Mouse (Mus musculus) E14TG2a.4 (cell line): ENCODE results near the gene Gpc6.

Experiments
- CTCF ChIP-seq: conservative IDR thresholded peaks from 2 replicates; pipeline ENCODE4 v1.5.1; 2014; ENCODE audit warnings: low read length
- POU5F1 ChIP-seq: IDR thresholded peaks from 2 replicates; pipeline ENCODE4 v1.6.1; 2014; ENCODE audit warnings: low read length, borderline replicate concordance

DNA sequence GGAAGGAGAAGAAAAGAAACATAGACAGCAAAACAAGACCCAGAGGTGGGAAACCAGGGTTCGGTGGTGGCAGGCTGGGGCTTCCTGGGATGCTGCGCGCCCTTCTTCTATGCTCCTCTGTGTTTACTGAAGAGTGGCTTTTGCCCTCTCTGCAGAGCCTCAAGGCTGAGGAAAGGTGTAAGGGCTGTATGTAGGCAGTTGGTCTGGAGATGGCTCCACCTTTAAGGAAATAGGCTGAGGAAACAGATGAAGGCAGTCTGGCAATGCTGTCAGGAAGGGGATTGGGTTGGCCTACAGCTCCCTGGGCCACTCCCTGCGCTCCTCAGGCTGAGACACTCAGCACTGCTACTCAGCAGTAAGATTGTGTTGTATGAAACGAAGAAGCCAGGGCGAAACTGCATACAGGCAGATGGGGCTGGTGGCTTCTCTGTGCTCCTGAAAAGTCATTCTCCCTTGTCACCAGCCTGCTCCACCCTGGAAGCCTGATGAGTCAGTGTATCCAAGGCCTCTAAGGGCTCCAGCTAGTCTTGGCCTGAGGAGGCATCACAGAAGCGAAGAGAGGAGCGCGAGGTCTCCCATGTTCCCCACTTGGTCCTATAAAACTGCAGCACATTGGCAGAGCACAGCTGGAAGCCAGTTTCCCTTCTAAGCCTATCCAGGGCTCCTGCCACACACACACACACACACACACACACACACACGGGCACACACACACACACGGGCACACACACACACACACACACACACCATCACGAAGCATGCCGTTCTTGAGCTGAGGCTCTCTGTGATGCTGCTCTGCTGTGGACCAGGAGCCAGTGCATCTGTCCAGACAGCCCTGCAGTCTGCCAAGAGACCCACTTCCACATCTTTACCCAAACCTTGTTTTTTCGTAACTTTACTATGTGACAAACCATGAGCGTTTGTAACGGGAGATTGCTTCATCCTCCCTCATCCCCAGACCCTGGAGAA is 1006.0 kb downstream of the Gpc6 start:
- TF ChIP-seq CTCF: no peak
- TF ChIP-seq POU5F1: no peak
